Mouse (Mus musculus): ENCODE data around the gene Axl. TPM values are rescaled to one million over a fixed set of nuclear protein-coding genes. Genes with fewer than 3 reads are reported as not detected.

The Axl gene
- polyA plus RNA-seq, 1 experiment: not detected

GRCm38 (mm10) chr7:25816241-25816919 is 27.9 kb upstream of the Axl start, which contains the start of gene Cyp2s1:
Cyp2s1 (minus strand) TSS chr7:25816913.
- H3K4me3 ChIP-seq (ENCODE audit: insufficient read depth, low read depth, low read length): peak within 1 kb of the TSS; percentile 59
- no peak for TF ChIP-seq POLR2A (IDR thresholded peaks at IDR 0.05; ENCODE audit: insufficient read depth, low read depth, low read length)
- TF ChIP-seq CTCF (IDR thresholded peaks at IDR 0.05; ENCODE audit: insufficient read depth, low read depth, low read length): no peak
- no peak within 1 kb of the TSS for H3K27ac ChIP-seq (ENCODE audit: insufficient read depth, low read depth, low read length)
- H3K4me1 ChIP-seq (ENCODE audit: control insufficient read depth, insufficient read depth, low read length): peaks cover 21% of the 10 kb centered on the region
- WGBS: 2% methylated on average over 40 of the region's 40 CpGs

GRCm38 (mm10) chr7:25815571-25815970 is 27.1 kb upstream of the Axl start:
- Histone ChIP-seq H3K4me3 (ENCODE audit: insufficient read depth, low read depth, low read length) (peak overlapping the region; percentile 59), H3K27ac (ENCODE audit: insufficient read depth, low read depth, low read length) (no peak overlapping the region), H3K4me1 (ENCODE audit: control insufficient read depth, insufficient read depth, low read length) (peaks cover 21% of the 10 kb centered on the region)
- TF ChIP-seq POLR2A (IDR thresholded peaks at IDR 0.05; ENCODE audit: insufficient read depth, low read depth, low read length): no peak
- TF ChIP-seq CTCF (IDR thresholded peaks at IDR 0.05; ENCODE audit: insufficient read depth, low read depth, low read length): no peak
- 16% methylated on average over 7 of the region's 7 CpGs for WGBS

- 89% methylated on average over 9 of the region's 9 CpGs for WGBS
- Histone ChIP-seq H3K4me1 (ENCODE audit: control insufficient read depth, insufficient read depth, low read length) (peaks cover 21% of the 10 kb centered on the region), H3K27ac (ENCODE audit: insufficient read depth, low read depth, low read length) (no peak overlapping the region), H3K4me3 (ENCODE audit: insufficient read depth, low read depth, low read length) (no peak overlapping the region)
- TF ChIP-seq POLR2A (IDR thresholded peaks at IDR 0.05; ENCODE audit: insufficient read depth, low read depth, low read length): no peak
- TF ChIP-seq CTCF (IDR thresholded peaks at IDR 0.05; ENCODE audit: insufficient read depth, low read depth, low read length): no peak
Observed at GRCm38 (mm10) chr7:25814711-25815110, 26.2 kb upstream of the Axl start.

DNA sequence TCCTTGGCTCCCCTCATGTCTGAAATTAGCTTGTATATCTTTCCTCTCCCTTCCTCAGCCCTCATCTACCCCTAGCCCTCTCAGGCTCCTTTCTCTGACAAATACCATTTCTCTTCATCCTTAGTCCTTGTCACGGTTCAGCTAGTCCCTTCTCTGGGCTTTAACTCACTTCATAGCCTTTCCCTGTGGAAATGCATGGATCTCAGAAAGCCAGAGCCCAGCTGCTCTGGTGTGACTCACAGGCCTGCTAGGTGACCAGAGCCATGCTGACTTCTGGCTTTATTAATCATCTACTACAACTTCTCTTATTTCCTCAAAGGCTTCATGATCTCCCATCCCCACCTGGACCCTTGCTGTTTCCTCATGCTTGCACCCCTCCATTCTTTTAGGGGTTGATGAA is 23.7 kb upstream of the Axl start:
- no peak for TF ChIP-seq CTCF (IDR thresholded peaks at IDR 0.05; ENCODE audit: insufficient read depth, low read depth, low read length)
- no peak for TF ChIP-seq POLR2A (IDR thresholded peaks at IDR 0.05; ENCODE audit: insufficient read depth, low read depth, low read length)
- H3K4me1 ChIP-seq (ENCODE audit: control insufficient read depth, insufficient read depth, low read length): peaks cover 21% of the 10 kb centered on the region
- H3K27ac ChIP-seq (ENCODE audit: insufficient read depth, low read depth, low read length): no peak overlapping the region
- WGBS: 80% methylated on average over 1 of the region's 1 CpGs
- H3K4me3 ChIP-seq (ENCODE audit: insufficient read depth, low read depth, low read length): no peak overlapping the region

DNA sequence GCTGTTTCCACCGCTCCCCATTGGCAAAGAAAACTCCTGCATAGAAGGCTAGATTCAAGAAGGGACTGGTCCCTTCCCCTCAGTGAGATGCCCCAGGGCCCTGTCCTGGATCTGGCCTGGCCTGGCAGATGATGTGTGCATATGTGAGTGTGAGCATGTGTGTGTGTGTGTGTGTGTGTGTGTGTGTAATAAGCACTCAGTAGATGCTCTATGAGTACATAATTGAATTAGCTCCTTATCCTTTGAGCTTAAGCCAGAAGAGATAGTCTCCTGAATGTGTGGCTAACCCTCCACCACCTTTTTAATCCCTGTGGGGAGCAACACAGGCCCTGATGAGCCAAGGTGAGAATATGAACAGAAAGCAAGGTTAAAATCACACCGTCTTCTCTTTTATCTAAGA is 23.2 kb upstream of the Axl start:
- TF ChIP-seq CTCF (IDR thresholded peaks at IDR 0.05; ENCODE audit: insufficient read depth, low read depth, low read length) (no peak), POLR2A (IDR thresholded peaks at IDR 0.05; ENCODE audit: insufficient read depth, low read depth, low read length) (no peak)
- H3K4me1 ChIP-seq (ENCODE audit: control insufficient read depth, insufficient read depth, low read length): peaks cover 20% of the 10 kb centered on the region
- H3K4me3 ChIP-seq (ENCODE audit: insufficient read depth, low read depth, low read length): no peak overlapping the region
- H3K27ac ChIP-seq (ENCODE audit: insufficient read depth, low read depth, low read length): no peak overlapping the region
- WGBS: 90% methylated on average over 2 of the region's 2 CpGs

GRCm38 (mm10) chr7:25805631-25806343 is 17.3 kb upstream of the Axl start:
- H3K4me1 ChIP-seq (ENCODE audit: control insufficient read depth, insufficient read depth, low read length): peaks cover 8% of the 10 kb centered on the region
- H3K4me3 ChIP-seq (ENCODE audit: insufficient read depth, low read depth, low read length): peak overlapping the region; percentile 46
- H3K27ac ChIP-seq (ENCODE audit: insufficient read depth, low read depth, low read length): no peak overlapping the region
- WGBS: 8% methylated on average over 21 of the region's 21 CpGs
- 0 out of 2 replicates have a peak, but pooled peaks have one; percentile 21 for TF ChIP-seq CTCF (IDR thresholded peaks at IDR 0.05; ENCODE audit: insufficient read depth, low read depth, low read length)
- TF ChIP-seq POLR2A (IDR thresholded peaks at IDR 0.05; ENCODE audit: insufficient read depth, low read depth, low read length): no peak

GRCm38 (mm10) chr7:25804792-25805191 is 16.3 kb upstream of the Axl start:
- H3K27ac ChIP-seq (ENCODE audit: insufficient read depth, low read depth, low read length): no peak overlapping the region
- WGBS: 53% methylated on average over 4 of the region's 4 CpGs
- H3K4me1 ChIP-seq (ENCODE audit: control insufficient read depth, insufficient read depth, low read length): peaks cover 8% of the 10 kb centered on the region
- no peak for TF ChIP-seq CTCF (IDR thresholded peaks at IDR 0.05; ENCODE audit: insufficient read depth, low read depth, low read length)
- H3K4me3 ChIP-seq (ENCODE audit: insufficient read depth, low read depth, low read length): no peak overlapping the region

- 86% methylated on average over 13 of the region's 13 CpGs for WGBS
- no peak for TF ChIP-seq CTCF (IDR thresholded peaks at IDR 0.05; ENCODE audit: insufficient read depth, low read depth, low read length)
- no peak for TF ChIP-seq POLR2A (IDR thresholded peaks at IDR 0.05; ENCODE audit: insufficient read depth, low read depth, low read length)
- no peak overlapping the region for H3K27ac ChIP-seq (ENCODE audit: insufficient read depth, low read depth, low read length)
- peaks cover 8% of the 10 kb centered on the region for H3K4me1 ChIP-seq (ENCODE audit: control insufficient read depth, insufficient read depth, low read length)
- H3K4me3 ChIP-seq (ENCODE audit: insufficient read depth, low read depth, low read length): no peak overlapping the region
Observed at GRCm38 (mm10) chr7:25803460-25803859, 15.0 kb upstream of the Axl start.

Measured in olfactory bulb, adult 2 months (tissue).